Mouse (Mus musculus): ENCODE measurements around the gene Sirt2. TPM values are rescaled to one million over a fixed set of nuclear protein-coding genes. Genes with fewer than 3 reads are reported as not detected.

Sirt2 gene
- polyA plus RNA-seq, 1 experiment from 2014 or later = 106 TPM

- Histone ChIP-seq H3K9ac (no peak overlapping the region), H3K27ac (no peak overlapping the region), H3K27me3 (ENCODE audit: control insufficient read depth, insufficient read depth, low read length) (no peaks in the 10 kb centered on the region), H3K4me2 (replicated peaks) (no peak overlapping the region), H3K4me3 (replicated peaks; ENCODE audit: low read length) (no peak overlapping the region), H3K36me3 (replicated peaks; ENCODE audit: control insufficient read depth, insufficient read depth) (peaks cover 93% of the 10 kb centered on the region), H3K4me1 (replicated peaks; ENCODE audit: control insufficient read depth, insufficient read depth, low read length) (peaks cover 21% of the 10 kb centered on the region), H3K9me3 (ENCODE audit: control insufficient read depth, low read length) (no peaks in the 10 kb centered on the region)
- 86% methylated on average over 9 of the region's 9 CpGs for WGBS
- DNase-seq (ENCODE audit: low spot score) (no peak), ATAC-seq (ENCODE audit: low FRiP score) (no peak)
Measured at GRCm38 (mm10) chr7:28816201-28816600, 49.7 kb downstream of the Sirt2 start.

- no peak overlapping the region for H3K4me3 ChIP-seq (replicated peaks; ENCODE audit: low read length)
- ATAC-seq (ENCODE audit: low FRiP score) (no peak), DNase-seq (ENCODE audit: low spot score) (no peak)
- no peak overlapping the region for H3K27ac ChIP-seq
- WGBS = 92% methylated on average over 10 of the region's 10 CpGs
- no peak overlapping the region for H3K4me2 ChIP-seq (replicated peaks)
- H3K9me3 ChIP-seq (ENCODE audit: control insufficient read depth, low read length) = no peaks in the 10 kb centered on the region
- H3K36me3 ChIP-seq (replicated peaks; ENCODE audit: control insufficient read depth, insufficient read depth) = peaks cover 100% of the 10 kb centered on the region
- H3K9ac ChIP-seq = no peak overlapping the region
- H3K27me3 ChIP-seq (ENCODE audit: control insufficient read depth, insufficient read depth, low read length) = no peaks in the 10 kb centered on the region
- H3K4me1 ChIP-seq (replicated peaks; ENCODE audit: control insufficient read depth, insufficient read depth, low read length) = peaks cover 18% of the 10 kb centered on the region
Measured at GRCm38 (mm10) chr7:28816920-28817319, 50.4 kb downstream of the Sirt2 start.

GRCm38 (mm10) chr7:28817524-28817923 lies 51.0 kb downstream of the Sirt2 start:
- Histone ChIP-seq H3K27ac (no peak overlapping the region), H3K27me3 (ENCODE audit: control insufficient read depth, insufficient read depth, low read length) (no peaks in the 10 kb centered on the region), H3K4me2 (replicated peaks) (0 out of 2 replicates have a peak overlapping the region, but pooled peaks have one; percentile 5), H3K4me3 (replicated peaks; ENCODE audit: low read length) (no peak overlapping the region), H3K4me1 (replicated peaks; ENCODE audit: control insufficient read depth, insufficient read depth, low read length) (peaks cover 12% of the 10 kb centered on the region), H3K36me3 (replicated peaks; ENCODE audit: control insufficient read depth, insufficient read depth) (peaks cover 100% of the 10 kb centered on the region), H3K9ac (no peak overlapping the region), H3K9me3 (ENCODE audit: control insufficient read depth, low read length) (no peaks in the 10 kb centered on the region)
- 70% methylated on average over 6 of the region's 6 CpGs for WGBS
- DNase-seq (ENCODE audit: low spot score) (no peak), ATAC-seq (ENCODE audit: low FRiP score) (no peak)

GRCm38 (mm10) chr7:28817957-28818356 lies 51.4 kb downstream of the Sirt2 start:
- H3K27ac ChIP-seq = no peak overlapping the region
- no peaks in the 10 kb centered on the region for H3K27me3 ChIP-seq (ENCODE audit: control insufficient read depth, insufficient read depth, low read length)
- WGBS = 89% methylated on average over 4 of the region's 4 CpGs
- H3K9ac ChIP-seq = no peak overlapping the region
- peaks cover 100% of the 10 kb centered on the region for H3K36me3 ChIP-seq (replicated peaks; ENCODE audit: control insufficient read depth, insufficient read depth)
- no peaks in the 10 kb centered on the region for H3K9me3 ChIP-seq (ENCODE audit: control insufficient read depth, low read length)
- 0 out of 2 replicates have a peak overlapping the region, but pooled peaks have one; percentile 5 for H3K4me2 ChIP-seq (replicated peaks)
- ATAC-seq (ENCODE audit: low FRiP score) (no peak), DNase-seq (ENCODE audit: low spot score) (no peak)
- peaks cover 8% of the 10 kb centered on the region; the same call in 1 of the 2 replicates for H3K4me1 ChIP-seq (replicated peaks; ENCODE audit: control insufficient read depth, insufficient read depth, low read length)
- H3K4me3 ChIP-seq (replicated peaks; ENCODE audit: low read length) = no peak overlapping the region

- DNase-seq (ENCODE audit: low spot score) = no peak
- no peak for ATAC-seq (ENCODE audit: low FRiP score)
Measured at GRCm38 (mm10) chr7:28818436-28818835, 51.9 kb downstream of the Sirt2 start.

GRCm38 (mm10) chr7:28818861-28819452 lies 52.4 kb downstream of the Sirt2 start:
- 90% methylated on average over 4 of the region's 4 CpGs for WGBS
- Histone ChIP-seq H3K4me1 (replicated peaks; ENCODE audit: control insufficient read depth, insufficient read depth, low read length) (peaks cover 7% of the 10 kb centered on the region; the same call in 1 of the 2 replicates), H3K4me3 (replicated peaks; ENCODE audit: low read length) (no peak overlapping the region), H3K27ac (no peak overlapping the region), H3K9me3 (ENCODE audit: control insufficient read depth, low read length) (no peaks in the 10 kb centered on the region), H3K9ac (no peak overlapping the region), H3K4me2 (replicated peaks) (no peak overlapping the region), H3K36me3 (replicated peaks; ENCODE audit: control insufficient read depth, insufficient read depth) (peaks cover 96% of the 10 kb centered on the region), H3K27me3 (ENCODE audit: control insufficient read depth, insufficient read depth, low read length) (no peaks in the 10 kb centered on the region)
- DNase-seq (ENCODE audit: low spot score) = no peak
- ATAC-seq (ENCODE audit: low FRiP score) = no peak

More at GRCm38 (mm10) chr7:28818436-28818835, 51.9 kb downstream of the Sirt2 start:
- no peaks in the 10 kb centered on the region for H3K9me3 ChIP-seq (ENCODE audit: control insufficient read depth, low read length)
- no peak overlapping the region for H3K27ac ChIP-seq
- H3K4me3 ChIP-seq (replicated peaks; ENCODE audit: low read length) = no peak overlapping the region
- peaks cover 7% of the 10 kb centered on the region; the same call in 1 of the 2 replicates for H3K4me1 ChIP-seq (replicated peaks; ENCODE audit: control insufficient read depth, insufficient read depth, low read length)
- H3K36me3 ChIP-seq (replicated peaks; ENCODE audit: control insufficient read depth, insufficient read depth) = peaks cover 100% of the 10 kb centered on the region
- no peak overlapping the region for H3K4me2 ChIP-seq (replicated peaks)
- WGBS = 81% methylated on average over 18 of the region's 18 CpGs
- H3K27me3 ChIP-seq (ENCODE audit: control insufficient read depth, insufficient read depth, low read length) = no peaks in the 10 kb centered on the region
- H3K9ac ChIP-seq = no peak overlapping the region

GRCm38 (mm10) chr7:28819571-28819970 lies 53.0 kb downstream of the Sirt2 start:
- WGBS = 72% methylated on average over 4 of the region's 4 CpGs
- Histone ChIP-seq H3K9ac (no peak overlapping the region), H3K27me3 (ENCODE audit: control insufficient read depth, insufficient read depth, low read length) (no peaks in the 10 kb centered on the region), H3K4me1 (replicated peaks; ENCODE audit: control insufficient read depth, insufficient read depth, low read length) (peaks cover 8% of the 10 kb centered on the region; the same call in 1 of the 2 replicates), H3K9me3 (ENCODE audit: control insufficient read depth, low read length) (no peaks in the 10 kb centered on the region), H3K4me2 (replicated peaks) (no peak overlapping the region), H3K36me3 (replicated peaks; ENCODE audit: control insufficient read depth, insufficient read depth) (peaks cover 90% of the 10 kb centered on the region), H3K4me3 (replicated peaks; ENCODE audit: low read length) (no peak overlapping the region), H3K27ac (no peak overlapping the region)
- DNase-seq (ENCODE audit: low spot score) = no peak
- no peak for ATAC-seq (ENCODE audit: low FRiP score)

- 29% methylated on average over 12 of the region's 12 CpGs for WGBS
- H3K9me3 ChIP-seq (ENCODE audit: control insufficient read depth, low read length) = no peaks in the 10 kb centered on the region
Measured at GRCm38 (mm10) chr7:28820358-28821260, 54.1 kb downstream of the Sirt2 start.

GRCm38 (mm10) chr7:28821261-28821831 lies 54.8 kb downstream of the Sirt2 start:
- WGBS = 48% methylated on average over 10 of the region's 10 CpGs
- no peak overlapping the region for H3K4me3 ChIP-seq (replicated peaks; ENCODE audit: low read length)
- no peak overlapping the region for H3K9ac ChIP-seq
- H3K4me1 ChIP-seq (replicated peaks; ENCODE audit: control insufficient read depth, insufficient read depth, low read length) = peaks cover 19% of the 10 kb centered on the region
- H3K27ac ChIP-seq = peak overlapping the region; percentile 26; the same call in 1 of the 2 replicates
- ATAC-seq (ENCODE audit: low FRiP score) = no peak; the same call in 1 of the 2 replicates
- no peak overlapping the region for H3K4me2 ChIP-seq (replicated peaks)
- H3K36me3 ChIP-seq (replicated peaks; ENCODE audit: control insufficient read depth, insufficient read depth) = peaks cover 72% of the 10 kb centered on the region
- no peaks in the 10 kb centered on the region for H3K9me3 ChIP-seq (ENCODE audit: control insufficient read depth, low read length)
- no peak for DNase-seq (ENCODE audit: low spot score)
- H3K27me3 ChIP-seq (ENCODE audit: control insufficient read depth, insufficient read depth, low read length) = no peaks in the 10 kb centered on the region

More at GRCm38 (mm10) chr7:28820358-28821260, 54.1 kb downstream of the Sirt2 start:
- no peak overlapping the region for H3K4me2 ChIP-seq (replicated peaks)
- peak overlapping the region; percentile 26; the same call in 1 of the 2 replicates for H3K27ac ChIP-seq
- H3K27me3 ChIP-seq (ENCODE audit: control insufficient read depth, insufficient read depth, low read length) = no peaks in the 10 kb centered on the region
- H3K4me1 ChIP-seq (replicated peaks; ENCODE audit: control insufficient read depth, insufficient read depth, low read length) = peaks cover 13% of the 10 kb centered on the region
- H3K36me3 ChIP-seq (replicated peaks; ENCODE audit: control insufficient read depth, insufficient read depth) = peaks cover 80% of the 10 kb centered on the region
- peak; percentile 10; the same call in 1 of the 2 replicates for ATAC-seq (ENCODE audit: low FRiP score)
- no peak overlapping the region for H3K4me3 ChIP-seq (replicated peaks; ENCODE audit: low read length)
- H3K9ac ChIP-seq = no peak overlapping the region
- no peak for DNase-seq (ENCODE audit: low spot score)

All from hindbrain, embryonic 14.5 days (tissue).